Mouse (Mus musculus): ENCODE results near the gene Plch2. TPM values are rescaled to one million over a fixed set of nuclear protein-coding genes. Genes with fewer than 3 reads are reported as not detected.

Gene Plch2
- polyA plus RNA-seq, 1 experiment, result 0.06 TPM

- H3K79me2 ChIP-seq (ENCODE audit: control insufficient read depth, insufficient read depth), result no peaks in the 10 kb centered on the region
- peaks cover 49% of the 10 kb centered on the region for H3K27me3 ChIP-seq (ENCODE audit: control insufficient read depth, insufficient read depth, insufficient read length)
- H3ac ChIP-seq (ENCODE audit: control insufficient read depth, insufficient read length), result no peak overlapping the region
- TF ChIP-seq MYOG (IDR thresholded peaks at IDR 0.05; ENCODE audit: control insufficient read depth in 1 of 3, insufficient read depth in 1 of 3, insufficient read length in 2 of 3, low read depth in 2 of 3) (no peak), TCF3 (IDR thresholded peaks at IDR 0.05; ENCODE audit: insufficient read length, low read depth) (no peak), E2F4 (IDR thresholded peaks at IDR 0.05; ENCODE audit: insufficient read depth) (no peak), TCF12 (IDR thresholded peaks at IDR 0.05; ENCODE audit: insufficient read depth, poor library complexity, severe bottlenecking) (no peak), POLR2A (IDR thresholded peaks at IDR 0.05; ENCODE audit: insufficient read length, low read depth) (no peak), REST (IDR thresholded peaks at IDR 0.05; ENCODE audit: insufficient read depth, insufficient read length) (no peak), MYOD1 (IDR thresholded peaks at IDR 0.05; ENCODE audit: control insufficient read depth in 1 of 3, insufficient read length in 2 of 3, low read depth in 2 of 3) (no peak), SRF (IDR thresholded peaks at IDR 0.05; ENCODE audit: control insufficient read depth, insufficient read length, low read depth) (no peak), MAX (IDR thresholded peaks at IDR 0.05; ENCODE audit: low read depth) (no peak), USF1 (IDR thresholded peaks at IDR 0.05; ENCODE audit: low read depth) (no peak), CEBPB (IDR thresholded peaks at IDR 0.05; ENCODE audit: insufficient read depth, poor library complexity, severe bottlenecking) (no peak), POLR2AphosphoS2 (IDR thresholded peaks at IDR 0.05; ENCODE audit: insufficient read length, low read depth) (no peak)
- no peak overlapping the region for H3K4me3 ChIP-seq
- no peaks in the 10 kb centered on the region for H3K36me3 ChIP-seq (ENCODE audit: control insufficient read depth, insufficient read depth)
- no peak overlapping the region for H3K4me2 ChIP-seq (ENCODE audit: low read depth)
These were observed 37.2 kb downstream of the Plch2 start for GRCm38 (mm10) chr4:155019336-155019847.

DNA sequence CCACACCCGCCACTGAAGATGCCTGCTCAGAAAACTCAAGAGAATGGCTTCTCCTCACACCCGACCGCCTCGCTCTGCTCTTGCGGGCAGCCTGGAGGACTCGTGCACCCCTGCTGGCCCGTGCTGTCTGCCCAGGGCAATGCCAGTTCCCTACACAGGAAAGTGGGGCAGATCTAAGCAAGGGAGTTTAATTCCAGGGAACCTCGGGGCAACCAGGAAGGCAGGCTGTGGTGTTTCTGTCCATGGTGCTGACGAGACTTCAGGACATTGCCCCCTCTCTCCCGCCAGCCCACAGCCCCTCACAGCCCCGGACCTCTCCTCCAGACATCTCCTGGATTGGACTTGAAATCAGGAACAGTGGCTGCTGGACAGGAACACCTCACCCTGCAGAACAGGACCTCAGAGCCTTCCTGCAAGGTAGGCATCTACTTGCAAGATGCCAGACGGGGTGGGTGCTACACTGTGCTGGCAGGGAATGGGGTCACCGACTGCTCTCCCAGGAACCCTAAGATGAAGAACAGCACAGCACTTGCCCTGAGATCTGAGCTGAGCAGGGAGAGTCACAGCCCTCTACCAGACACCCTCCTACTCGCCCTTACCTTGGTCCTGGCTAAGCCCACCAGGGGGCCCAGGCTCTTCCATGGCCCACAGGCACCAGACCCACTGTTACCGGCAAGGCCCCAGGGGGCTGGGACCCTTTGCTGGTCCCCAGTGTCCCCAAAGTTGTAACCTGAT lies 37.8 kb downstream of the Plch2 start:
- H3K79me2 ChIP-seq (ENCODE audit: control insufficient read depth, insufficient read depth), result no peaks in the 10 kb centered on the region
- peaks cover 49% of the 10 kb centered on the region for H3K27me3 ChIP-seq (ENCODE audit: control insufficient read depth, insufficient read depth, insufficient read length)
- H3K4me3 ChIP-seq, result no peak overlapping the region
- H3K4me2 ChIP-seq (ENCODE audit: low read depth), result no peak overlapping the region
- H3ac ChIP-seq (ENCODE audit: control insufficient read depth, insufficient read length), result no peak overlapping the region
- no peak for TF ChIP-seq TCF3 (IDR thresholded peaks at IDR 0.05; ENCODE audit: insufficient read length, low read depth)
- peak; percentile 94 for TF ChIP-seq REST (IDR thresholded peaks at IDR 0.05; ENCODE audit: insufficient read depth, insufficient read length)
- no peaks in the 10 kb centered on the region for H3K36me3 ChIP-seq (ENCODE audit: control insufficient read depth, insufficient read depth)

DNA sequence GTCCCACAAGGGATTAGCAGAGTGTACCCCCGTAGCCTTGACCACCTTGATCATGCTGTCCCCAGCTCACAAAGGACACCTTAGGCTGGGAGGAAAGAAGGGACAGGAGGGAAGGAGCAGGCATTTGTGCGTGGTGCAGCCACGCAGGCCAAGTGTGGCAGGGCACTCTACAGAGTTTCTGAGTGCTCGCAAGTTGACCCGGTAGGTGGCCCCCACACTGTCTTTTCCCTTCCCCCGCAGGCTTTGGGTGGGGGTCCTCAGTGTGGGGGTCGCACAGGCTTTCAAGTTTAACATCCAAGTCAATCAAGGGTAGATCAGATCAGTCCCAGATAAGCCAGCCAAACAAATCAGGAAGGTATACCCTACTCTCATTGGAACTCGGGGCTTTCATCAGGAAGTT lies 38.5 kb downstream of the Plch2 start:
- Histone ChIP-seq H3K79me2 (ENCODE audit: control insufficient read depth, insufficient read depth) (no peaks in the 10 kb centered on the region), H3K4me2 (ENCODE audit: low read depth) (no peak overlapping the region), H3K27me3 (ENCODE audit: control insufficient read depth, insufficient read depth, insufficient read length) (peaks cover 50% of the 10 kb centered on the region), H3K36me3 (ENCODE audit: control insufficient read depth, insufficient read depth) (no peaks in the 10 kb centered on the region), H3ac (ENCODE audit: control insufficient read depth, insufficient read length) (no peak overlapping the region), H3K4me3 (no peak overlapping the region)
- TF ChIP-seq CEBPB (IDR thresholded peaks at IDR 0.05; ENCODE audit: insufficient read depth, poor library complexity, severe bottlenecking), result no peak
- no peak for TF ChIP-seq TCF12 (IDR thresholded peaks at IDR 0.05; ENCODE audit: insufficient read depth, poor library complexity, severe bottlenecking)
- TF ChIP-seq REST (IDR thresholded peaks at IDR 0.05; ENCODE audit: insufficient read depth, insufficient read length), result no peak
- no peak for TF ChIP-seq USF1 (IDR thresholded peaks at IDR 0.05; ENCODE audit: low read depth)
- no peak for TF ChIP-seq E2F4 (IDR thresholded peaks at IDR 0.05; ENCODE audit: insufficient read depth)

GRCm38 (mm10) chr4:155017253-155017878 lies 39.2 kb downstream of the Plch2 start:
- no peak overlapping the region for H3ac ChIP-seq (ENCODE audit: control insufficient read depth, insufficient read length)
- TF ChIP-seq MYOD1 (IDR thresholded peaks at IDR 0.05; ENCODE audit: control insufficient read depth in 1 of 3, insufficient read length in 2 of 3, low read depth in 2 of 3) (no peak), REST (IDR thresholded peaks at IDR 0.05; ENCODE audit: insufficient read depth, insufficient read length) (no peak), MAX (IDR thresholded peaks at IDR 0.05; ENCODE audit: low read depth) (no peak), USF1 (IDR thresholded peaks at IDR 0.05; ENCODE audit: low read depth) (no peak), E2F4 (IDR thresholded peaks at IDR 0.05; ENCODE audit: insufficient read depth) (no peak), CEBPB (IDR thresholded peaks at IDR 0.05; ENCODE audit: insufficient read depth, poor library complexity, severe bottlenecking) (no peak), TCF12 (IDR thresholded peaks at IDR 0.05; ENCODE audit: insufficient read depth, poor library complexity, severe bottlenecking) (no peak), POLR2AphosphoS2 (IDR thresholded peaks at IDR 0.05; ENCODE audit: insufficient read length, low read depth) (no peak), POLR2A (IDR thresholded peaks at IDR 0.05; ENCODE audit: insufficient read length, low read depth) (no peak), TCF3 (IDR thresholded peaks at IDR 0.05; ENCODE audit: insufficient read length, low read depth) (no peak), MYOG (IDR thresholded peaks at IDR 0.05; ENCODE audit: control insufficient read depth in 1 of 3, insufficient read depth in 1 of 3, insufficient read length in 2 of 3, low read depth in 2 of 3) (no peak), SRF (IDR thresholded peaks at IDR 0.05; ENCODE audit: control insufficient read depth, insufficient read length, low read depth) (no peak)
- no peaks in the 10 kb centered on the region for H3K79me2 ChIP-seq (ENCODE audit: control insufficient read depth, insufficient read depth)
- no peak overlapping the region for H3K4me2 ChIP-seq (ENCODE audit: low read depth)
- no peaks in the 10 kb centered on the region for H3K36me3 ChIP-seq (ENCODE audit: control insufficient read depth, insufficient read depth)
- no peak overlapping the region for H3K4me3 ChIP-seq
- H3K27me3 ChIP-seq (ENCODE audit: control insufficient read depth, insufficient read depth, insufficient read length), result peaks cover 52% of the 10 kb centered on the region

DNA sequence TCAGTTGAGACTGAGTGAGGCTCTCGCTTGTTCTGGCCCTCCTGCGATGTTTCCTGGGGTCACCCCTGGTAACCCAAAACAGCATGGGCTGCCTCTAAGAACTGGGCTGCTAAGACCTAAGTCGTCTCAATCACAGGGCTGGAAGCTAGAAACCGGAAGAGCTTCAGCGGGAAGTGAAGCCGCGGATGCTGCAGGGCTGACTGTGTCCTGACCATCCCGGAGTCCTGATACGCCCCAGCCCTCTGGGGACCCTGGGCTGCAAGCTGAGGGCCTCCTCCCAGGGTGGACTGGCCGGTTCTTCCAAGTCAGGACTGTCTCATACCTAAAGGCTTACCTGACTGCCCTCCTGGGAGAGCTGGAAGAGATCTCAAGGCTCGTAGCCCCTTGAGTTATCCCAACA lies 39.8 kb downstream of the Plch2 start:
- H3K4me2 ChIP-seq (ENCODE audit: low read depth), result no peak overlapping the region
- no peak overlapping the region for H3K4me3 ChIP-seq
- no peaks in the 10 kb centered on the region for H3K36me3 ChIP-seq (ENCODE audit: control insufficient read depth, insufficient read depth)
- H3K27me3 ChIP-seq (ENCODE audit: control insufficient read depth, insufficient read depth, insufficient read length), result peaks cover 52% of the 10 kb centered on the region
- no peak overlapping the region for H3ac ChIP-seq (ENCODE audit: control insufficient read depth, insufficient read length)
- H3K79me2 ChIP-seq (ENCODE audit: control insufficient read depth, insufficient read depth), result no peaks in the 10 kb centered on the region
- TF ChIP-seq SRF (IDR thresholded peaks at IDR 0.05; ENCODE audit: control insufficient read depth, insufficient read length, low read depth) (no peak), MAX (IDR thresholded peaks at IDR 0.05; ENCODE audit: low read depth) (no peak), MYOD1 (IDR thresholded peaks at IDR 0.05; ENCODE audit: control insufficient read depth in 1 of 3, insufficient read length in 2 of 3, low read depth in 2 of 3) (no peak), REST (IDR thresholded peaks at IDR 0.05; ENCODE audit: insufficient read depth, insufficient read length) (no peak), POLR2A (IDR thresholded peaks at IDR 0.05; ENCODE audit: insufficient read length, low read depth) (no peak), TCF3 (IDR thresholded peaks at IDR 0.05; ENCODE audit: insufficient read length, low read depth) (no peak), CEBPB (IDR thresholded peaks at IDR 0.05; ENCODE audit: insufficient read depth, poor library complexity, severe bottlenecking) (no peak), MYOG (IDR thresholded peaks at IDR 0.05; ENCODE audit: control insufficient read depth in 1 of 3, insufficient read depth in 1 of 3, insufficient read length in 2 of 3, low read depth in 2 of 3) (no peak), USF1 (IDR thresholded peaks at IDR 0.05; ENCODE audit: low read depth) (no peak), TCF12 (IDR thresholded peaks at IDR 0.05; ENCODE audit: insufficient read depth, poor library complexity, severe bottlenecking) (no peak), E2F4 (IDR thresholded peaks at IDR 0.05; ENCODE audit: insufficient read depth) (no peak), POLR2AphosphoS2 (IDR thresholded peaks at IDR 0.05; ENCODE audit: insufficient read length, low read depth) (no peak)
